Mouse (Mus musculus): ENCODE data around the gene Ctnnb1.

The Ctnnb1 gene

DNA sequence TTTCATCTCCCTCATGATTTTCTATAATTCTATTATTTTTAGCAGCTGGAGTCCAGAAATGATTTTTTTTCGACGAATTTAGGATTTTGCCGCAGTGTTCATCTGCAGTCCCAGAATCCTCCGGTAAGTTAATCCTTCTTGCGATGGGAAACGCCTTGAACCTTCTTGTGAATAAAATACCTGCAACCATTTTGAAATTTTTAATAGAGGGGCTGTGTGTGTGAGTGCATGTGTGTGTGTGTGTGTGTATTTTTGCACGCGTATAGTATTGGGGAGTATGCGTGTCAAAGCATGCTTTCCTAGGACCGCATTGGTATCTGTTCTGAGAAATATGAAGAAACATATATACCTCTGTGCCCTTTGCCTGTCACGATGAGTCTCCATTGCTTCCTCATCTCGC, 1.0 kb downstream of the Ctnnb1 start:
- DNase-seq, result no peak

GRCm38 (mm10) chr9:120930811-120931210, 1.8 kb downstream of the Ctnnb1 start:
- DNase-seq, result no peak

- no peak for DNase-seq
Measured at GRCm38 (mm10) chr9:120932371-120932770, 3.4 kb downstream of the Ctnnb1 start.

DNA sequence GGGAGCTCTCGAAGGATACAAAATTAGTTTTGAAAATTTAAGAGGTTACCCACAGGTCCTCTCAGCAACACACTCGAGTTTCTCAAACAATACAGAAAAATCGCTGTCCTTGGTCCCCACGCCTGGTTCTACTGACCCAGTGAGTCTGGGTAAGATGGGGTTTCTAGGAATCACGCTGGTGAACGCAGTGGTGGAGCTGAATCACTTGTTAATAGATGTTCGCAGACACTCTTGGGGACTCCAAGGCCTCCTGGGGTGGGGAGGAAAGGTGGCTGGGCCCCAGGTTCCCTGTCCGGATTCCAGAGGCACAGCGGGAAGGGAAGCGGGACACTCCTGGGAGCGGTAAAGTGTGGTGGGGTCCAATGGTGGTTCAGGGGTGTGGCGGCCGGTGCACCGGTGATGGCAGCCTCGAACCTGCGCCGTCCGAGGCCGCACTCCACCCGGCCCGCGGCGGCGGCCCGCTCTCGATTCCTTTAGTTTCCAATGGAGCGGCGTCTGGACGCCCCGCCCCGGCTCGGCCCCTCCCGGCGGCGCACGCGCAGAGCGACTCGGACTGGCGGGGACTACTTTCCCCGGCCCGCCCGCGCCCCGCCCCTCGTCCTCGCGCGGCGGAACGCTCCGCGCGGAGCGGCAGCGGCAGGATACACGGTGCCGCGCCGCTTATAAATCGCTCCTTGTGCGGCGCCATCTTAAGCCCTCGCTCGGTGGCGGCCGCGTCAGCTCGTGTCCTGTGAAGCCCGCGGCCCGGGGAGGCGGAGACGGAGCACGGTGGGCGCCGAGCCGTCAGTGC, 4.0 kb downstream of the Ctnnb1 start:
- peak; percentile 98 for DNase-seq

GRCm38 (mm10) chr9:120933587-120933885, 4.5 kb downstream of the Ctnnb1 start:
- DNase-seq, result no peak

- peak; percentile 55 for DNase-seq
Measured at GRCm38 (mm10) chr9:120933886-120934758, 5.1 kb downstream of the Ctnnb1 start.

GRCm38 (mm10) chr9:120934821-120935633, 6.0 kb downstream of the Ctnnb1 start:
- DNase-seq, result no peak

GRCm38 (mm10) chr9:120935634-120935922, 6.6 kb downstream of the Ctnnb1 start:
- no peak for DNase-seq

GRCm38 (mm10) chr9:120936351-120936750, 7.3 kb downstream of the Ctnnb1 start:
- DNase-seq, result peak; percentile 77

- DNase-seq, result no peak
Measured at GRCm38 (mm10) chr9:120940858-120941257, 11.8 kb downstream of the Ctnnb1 start.

GRCm38 (mm10) chr9:120943757-120944156, 14.7 kb downstream of the Ctnnb1 start:
- DNase-seq, result no peak

DNA sequence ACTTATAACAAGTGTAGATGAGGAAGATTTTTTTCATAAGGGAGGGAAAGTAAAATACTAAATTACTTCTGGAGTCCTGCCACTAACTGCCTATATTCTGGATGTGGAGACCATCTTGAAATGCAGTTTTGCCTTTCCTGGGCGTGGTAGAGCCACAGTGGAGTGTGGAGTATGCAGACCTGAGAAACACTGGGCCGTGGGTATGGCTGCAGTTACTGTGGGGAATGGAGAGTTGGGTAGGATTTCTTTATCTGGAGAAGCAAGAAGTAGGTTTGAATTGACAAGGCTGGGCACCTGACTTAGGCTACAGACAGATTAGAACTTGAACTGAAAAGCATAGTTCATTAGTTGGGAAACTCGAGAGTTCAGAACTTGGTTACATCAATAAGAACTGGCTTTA, 15.2 kb downstream of the Ctnnb1 start:
- no peak for DNase-seq

DNA sequence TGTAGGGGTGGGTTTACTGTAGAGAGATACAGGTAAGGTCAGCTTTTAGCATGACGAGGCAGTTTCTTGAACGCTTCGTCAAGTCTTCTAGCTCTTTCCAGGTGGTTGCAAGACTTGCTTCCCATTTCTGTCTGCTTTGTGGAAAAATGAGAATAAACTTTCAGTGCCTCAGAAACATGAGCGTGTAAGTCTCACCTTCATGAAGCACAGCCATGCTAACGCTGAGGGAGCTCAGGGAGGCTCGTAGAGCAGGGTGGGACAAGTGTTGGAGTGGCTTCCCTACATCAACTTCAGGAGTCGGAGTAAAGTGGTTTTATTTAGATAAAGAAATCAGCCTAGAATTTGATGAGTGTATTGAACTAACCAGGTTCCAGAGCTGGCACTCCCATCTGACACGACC, 17.1 kb downstream of the Ctnnb1 start:
- no peak for DNase-seq

DNA sequence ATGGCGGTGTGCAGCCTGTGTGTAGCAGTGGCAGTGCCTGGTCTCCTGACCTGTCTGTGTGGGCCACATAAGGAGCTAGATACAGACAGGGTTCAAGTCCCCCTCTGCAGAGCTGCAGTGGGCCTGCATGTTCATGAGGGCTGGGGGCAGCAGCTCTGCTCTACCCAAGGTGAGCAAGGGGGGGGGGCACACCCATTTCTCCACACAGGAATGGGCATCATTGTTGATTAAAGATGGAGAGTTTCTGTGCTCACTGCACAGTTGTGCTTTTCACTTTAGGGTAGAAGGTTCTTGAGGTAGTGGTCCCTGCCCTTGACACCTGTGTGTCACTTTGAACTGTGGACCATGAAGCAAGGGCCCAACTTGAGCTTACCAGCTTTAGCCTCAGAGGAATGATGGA, 19.8 kb downstream of the Ctnnb1 start:
- DNase-seq, result no peak

- DNase-seq, result no peak
Measured at GRCm38 (mm10) chr9:120950761-120951160, 21.7 kb downstream of the Ctnnb1 start.

DNA sequence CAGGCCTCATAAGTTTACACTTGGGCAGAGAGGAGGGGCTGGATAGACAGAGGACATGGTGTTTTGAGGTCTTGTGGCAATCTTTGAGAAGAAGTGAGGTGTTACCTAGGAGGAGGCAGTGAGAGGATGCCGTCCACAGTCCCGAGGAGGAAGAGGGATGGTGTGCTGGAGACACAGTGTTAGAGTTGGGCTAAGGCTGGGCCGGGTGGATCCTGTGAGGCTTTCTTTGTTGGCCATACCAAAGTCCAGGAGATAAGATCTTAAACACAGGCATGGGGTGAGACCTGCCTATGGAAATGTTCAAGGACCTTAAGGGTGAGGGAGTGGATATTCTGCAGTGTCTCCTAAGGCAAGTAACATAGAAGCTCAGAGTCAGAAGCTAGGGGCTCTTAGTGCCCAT, 22.9 kb downstream of the Ctnnb1 start:
- DNase-seq, result no peak

GRCm38 (mm10) chr9:120958051-120958450, 29.0 kb downstream of the Ctnnb1 start:
- DNase-seq, result no peak

GRCm38 (mm10) chr9:120958560-120958959, 29.5 kb downstream of the Ctnnb1 start:
- DNase-seq, result peak; percentile 38

DNA sequence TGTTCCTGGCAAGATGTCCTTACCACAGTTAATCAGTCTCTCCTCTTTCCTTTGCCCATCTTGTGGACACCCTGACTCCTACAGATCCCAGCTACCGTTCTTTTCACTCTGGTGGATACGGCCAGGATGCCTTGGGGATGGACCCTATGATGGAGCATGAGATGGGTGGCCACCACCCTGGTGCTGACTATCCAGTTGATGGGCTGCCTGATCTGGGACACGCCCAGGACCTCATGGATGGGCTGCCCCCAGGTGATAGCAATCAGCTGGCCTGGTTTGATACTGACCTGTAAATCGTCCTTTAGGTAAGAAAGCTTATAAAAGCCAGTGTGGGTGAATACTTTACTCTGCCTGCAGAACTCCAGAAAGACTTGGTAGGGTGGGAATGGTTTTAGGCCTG, 30.2 kb downstream of the Ctnnb1 start:
- no peak for DNase-seq

GRCm38 (mm10) chr9:120960611-120961010, 31.6 kb downstream of the Ctnnb1 start:
- DNase-seq, result no peak

GRCm38 (mm10) chr9:120961466-120961865, 32.5 kb downstream of the Ctnnb1 start:
- no peak for DNase-seq

- DNase-seq, result peak; percentile 58
Measured at GRCm38 (mm10) chr9:120961969-120962700, 33.1 kb downstream of the Ctnnb1 start.

DNA sequence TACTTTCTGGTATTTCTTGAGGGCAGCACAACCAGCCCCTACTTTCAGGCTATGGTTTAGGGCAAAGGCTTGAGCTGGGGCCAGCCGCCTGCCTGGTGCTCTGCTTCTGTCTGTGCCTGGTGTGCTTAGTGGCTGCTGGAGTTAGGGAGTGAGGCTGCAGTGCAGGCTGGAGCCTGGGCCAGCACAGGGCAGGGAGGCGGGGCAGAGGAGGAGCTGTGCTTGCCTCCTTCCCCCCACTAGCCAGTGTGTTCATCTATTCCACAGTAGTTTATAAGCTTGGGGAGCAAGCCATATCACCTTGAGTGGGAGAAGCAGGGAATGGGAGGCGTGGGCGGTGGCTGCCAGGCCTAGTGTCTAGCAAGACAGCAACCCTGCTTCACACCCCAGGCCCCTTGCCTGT, 34.1 kb downstream of the Ctnnb1 start:
- DNase-seq, result no peak

Data from lung, postnatal 14 days (tissue).